Mouse (Mus musculus): ENCODE results near the gene Comtd1. TPM values are rescaled to one million over a fixed set of nuclear protein-coding genes. Genes with fewer than 3 reads are reported as not detected.
A peak's percentile ranks its signal among the peaks of the same experiment; 100 is the strongest.

Comtd1 gene
- total RNA-seq, 2 experiments from 2014 or later = 47.1 to 51.2 TPM

DNA sequence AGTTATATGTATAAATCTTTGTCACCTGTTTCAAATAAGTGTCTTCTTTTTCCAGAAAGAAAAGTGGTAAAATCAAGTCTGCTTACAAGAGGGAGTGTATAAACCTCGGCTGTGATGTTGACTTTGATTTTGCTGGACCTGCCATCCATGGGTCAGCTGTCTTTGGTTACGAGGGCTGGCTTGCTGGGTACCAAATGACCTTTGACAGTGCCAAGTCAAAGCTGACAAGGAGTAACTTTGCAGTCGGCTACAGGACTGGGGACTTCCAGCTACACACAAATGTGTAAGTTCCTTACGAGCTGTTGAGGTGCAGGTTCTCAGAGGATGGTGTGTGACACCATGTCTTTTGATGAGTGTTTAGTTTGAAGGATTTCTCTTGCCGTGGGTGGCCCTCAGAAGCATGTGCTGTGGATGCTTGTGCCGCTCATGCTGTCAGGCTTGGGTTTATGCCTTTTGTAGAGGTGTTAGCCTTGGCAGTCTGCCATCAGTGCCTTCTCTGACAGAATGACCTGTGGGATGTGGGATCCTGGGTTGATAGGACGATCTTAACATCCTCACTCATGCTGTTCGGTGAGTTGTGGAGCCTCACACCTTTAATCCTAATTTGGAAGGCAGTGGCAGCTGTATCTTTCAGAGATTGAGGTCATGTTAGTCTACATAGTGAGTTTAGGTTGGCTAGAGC is 10.3 kb downstream of the Comtd1 start:
- DNase-seq (ENCODE audit: low spot score in 2 of 2) = no peak

DNA sequence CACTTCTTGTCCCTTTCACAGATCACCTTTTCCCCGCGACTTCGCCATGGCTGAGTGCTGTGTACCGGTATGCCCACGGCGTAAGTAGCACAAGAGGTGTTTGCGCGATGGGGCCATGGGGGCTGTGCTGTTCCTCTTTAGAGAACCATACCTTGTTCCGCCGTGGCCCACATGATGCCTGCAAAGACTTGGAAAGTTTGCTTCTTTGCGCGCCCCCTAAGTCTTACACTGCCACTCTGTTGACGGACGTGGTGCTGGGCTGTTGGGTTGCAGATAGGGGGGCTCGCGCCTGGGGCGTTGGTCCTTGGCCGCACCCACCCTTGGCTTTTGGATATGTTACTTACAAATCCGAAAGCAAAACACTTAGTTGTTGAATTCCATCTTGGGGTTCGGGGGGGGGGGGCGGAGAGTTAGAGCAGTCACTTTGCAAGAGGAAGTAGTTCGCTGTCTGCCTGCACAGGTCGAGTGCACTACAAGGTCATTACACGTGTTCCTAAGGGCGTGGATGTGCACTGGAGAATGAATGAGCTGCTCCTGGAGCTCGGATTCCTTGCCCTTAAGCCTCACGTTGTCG is 16.9 kb downstream of the Comtd1 start:
- DNase-seq (ENCODE audit: low spot score in 2 of 2) = no peak

DNA sequence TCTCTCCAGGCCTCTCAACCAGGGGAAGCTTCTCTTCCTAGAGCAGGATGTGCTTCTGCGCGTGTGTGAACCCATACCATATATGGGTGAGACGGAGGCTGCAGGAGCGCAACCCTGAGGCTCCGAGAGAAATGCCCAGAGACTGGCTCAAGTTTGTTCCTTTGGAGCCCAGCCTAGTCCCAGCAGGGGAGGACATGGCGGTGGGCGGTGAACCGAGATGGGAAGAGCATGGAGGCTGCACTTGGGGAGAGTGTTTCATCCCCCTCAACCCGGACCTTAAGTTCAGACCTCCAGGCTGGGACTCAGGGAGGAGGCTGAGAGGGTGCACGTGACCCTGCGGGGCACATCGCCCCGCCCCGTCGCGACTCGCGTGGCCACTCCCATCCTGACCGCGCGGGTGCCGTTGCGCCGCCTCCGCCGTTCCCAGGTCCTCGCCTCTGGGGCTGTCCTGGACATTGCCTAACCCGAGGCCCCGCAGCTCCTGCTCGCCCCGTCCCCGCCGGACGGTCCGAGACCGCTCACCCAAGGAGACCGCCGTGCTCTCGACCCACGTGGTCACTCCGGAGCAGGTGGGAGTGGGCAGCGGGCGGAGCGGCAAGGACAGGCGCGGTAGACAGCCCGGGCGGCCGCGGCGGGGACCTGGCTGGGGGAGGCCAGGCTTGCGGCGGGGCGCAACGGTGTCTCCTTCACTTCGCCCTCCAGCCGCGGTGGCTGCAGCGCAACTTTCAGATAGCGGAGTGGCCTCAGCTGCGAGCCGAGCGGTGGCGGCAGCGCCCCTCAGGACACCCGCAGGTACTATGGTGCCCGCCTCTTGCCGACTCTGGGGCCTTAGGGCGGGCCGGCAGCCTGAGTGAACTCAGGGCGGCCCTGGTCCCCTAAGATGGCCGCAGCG is 17.7 kb downstream of the Comtd1 start:
- peak; percentile 90 to 97 for DNase-seq (ENCODE audit: low spot score in 2 of 2)

DNA sequence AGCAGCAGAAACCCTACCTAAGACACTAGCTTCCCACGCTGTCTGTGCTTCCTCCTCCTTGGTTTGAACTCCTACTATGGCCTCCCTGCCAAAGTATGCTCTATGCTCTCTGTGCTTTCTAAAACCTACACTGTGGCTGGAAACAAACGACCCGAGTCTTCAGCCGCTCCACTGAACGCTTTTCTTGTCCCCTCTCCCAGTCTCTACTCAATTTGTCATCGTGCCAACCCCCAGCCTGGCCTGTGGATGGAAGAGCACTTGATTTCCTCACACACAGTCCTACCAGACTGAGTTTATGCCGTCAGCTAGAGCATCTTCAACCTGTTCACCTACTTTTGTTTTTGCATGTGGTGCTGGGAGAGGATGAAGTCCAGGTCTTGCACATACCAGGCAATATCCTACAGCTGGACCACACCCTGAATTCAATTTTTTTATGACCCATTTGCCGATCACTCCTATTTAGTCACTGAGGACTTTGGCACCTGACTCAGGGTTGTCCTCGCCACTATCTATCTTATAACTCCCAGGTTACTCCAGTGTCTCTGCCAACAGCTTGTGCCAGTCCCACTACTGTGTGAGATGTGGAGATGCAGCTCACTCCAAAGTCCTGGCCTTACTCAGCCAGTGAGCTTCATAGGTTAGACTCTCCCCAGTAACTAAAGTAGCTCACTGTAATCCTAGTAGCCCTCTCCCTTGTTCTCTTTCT is 22.8 kb downstream of the Comtd1 start:
- DNase-seq (ENCODE audit: low spot score in 2 of 2) = no peak

DNA sequence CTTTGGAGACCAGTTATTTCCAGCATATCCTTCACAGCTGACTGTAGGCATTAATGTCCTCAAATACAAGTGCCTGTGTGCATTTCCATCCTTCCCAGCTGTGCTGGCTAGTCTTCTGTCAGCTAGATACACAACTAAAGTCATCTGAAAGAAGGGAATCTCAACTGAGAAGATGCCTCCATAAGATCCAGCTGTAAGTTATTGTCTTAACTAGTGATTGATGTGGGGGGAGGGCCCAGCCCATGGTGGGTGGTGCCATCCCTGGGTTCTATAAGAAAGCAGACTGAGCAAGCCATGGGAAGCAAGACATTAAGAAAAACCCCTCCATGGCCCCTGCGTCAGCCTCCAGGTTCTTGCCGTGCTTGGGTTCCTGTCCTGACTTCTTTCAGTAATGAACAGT is 23.8 kb downstream of the Comtd1 start, which contains the start of gene Vdac2:
Gene Vdac2 (plus strand): TSS at position 301 of the 400 bp plus-strand sequence.
- DNase-seq (ENCODE audit: low spot score in 2 of 2) = no peak

DNA sequence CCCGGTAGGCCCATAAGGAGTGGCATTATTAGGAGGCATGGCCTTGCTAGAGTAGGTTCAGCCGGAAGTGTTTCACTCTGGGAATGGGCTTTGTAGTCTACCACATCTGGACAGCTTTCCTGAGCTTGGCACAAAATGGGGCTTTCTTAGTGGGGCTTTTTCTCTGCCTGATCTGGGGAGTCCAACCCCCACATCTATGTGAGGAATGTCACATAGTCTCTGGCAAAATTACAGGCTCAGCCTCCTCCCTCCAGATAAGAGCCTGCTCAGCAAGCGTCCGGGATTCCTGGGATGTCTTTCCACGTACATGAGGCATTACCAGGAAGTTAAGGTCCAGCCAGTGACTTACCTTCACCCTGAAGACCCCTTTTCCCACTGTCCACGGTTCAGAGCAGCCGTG is 24.9 kb downstream of the Comtd1 start:
- DNase-seq (ENCODE audit: low spot score in 2 of 2) = no peak

DNA sequence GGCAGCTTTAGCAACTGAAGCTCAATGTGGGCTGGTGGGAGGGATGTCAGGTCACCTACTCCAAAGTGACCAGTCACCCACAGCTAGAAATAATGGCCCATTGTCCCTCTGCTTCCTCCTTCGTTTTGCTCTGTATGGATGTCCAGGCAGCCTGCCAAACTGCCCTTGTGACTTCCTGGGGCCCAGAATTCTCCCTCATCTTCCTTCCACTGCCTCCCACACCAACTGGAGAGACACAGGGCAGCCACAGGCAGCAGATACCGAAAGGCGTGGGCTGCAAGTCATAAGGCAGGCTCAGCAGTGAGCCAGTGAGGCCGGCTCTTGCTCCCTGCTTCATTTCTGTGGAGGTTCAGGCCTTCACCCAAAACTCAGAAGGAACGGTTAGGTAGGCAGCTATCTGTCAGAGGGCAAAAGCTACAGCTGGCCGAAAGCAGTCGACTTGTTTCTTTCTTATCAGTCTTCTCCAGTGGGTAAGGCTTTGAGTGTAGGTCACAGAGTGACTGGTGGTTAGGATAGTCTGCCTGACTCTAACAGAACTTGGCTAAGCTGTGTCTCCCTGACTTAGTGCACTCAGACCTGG is 25.9 kb downstream of the Comtd1 start:
- peak in 1 of 2 experiments; percentile 55 for DNase-seq (ENCODE audit: low spot score in 2 of 2)

DNA sequence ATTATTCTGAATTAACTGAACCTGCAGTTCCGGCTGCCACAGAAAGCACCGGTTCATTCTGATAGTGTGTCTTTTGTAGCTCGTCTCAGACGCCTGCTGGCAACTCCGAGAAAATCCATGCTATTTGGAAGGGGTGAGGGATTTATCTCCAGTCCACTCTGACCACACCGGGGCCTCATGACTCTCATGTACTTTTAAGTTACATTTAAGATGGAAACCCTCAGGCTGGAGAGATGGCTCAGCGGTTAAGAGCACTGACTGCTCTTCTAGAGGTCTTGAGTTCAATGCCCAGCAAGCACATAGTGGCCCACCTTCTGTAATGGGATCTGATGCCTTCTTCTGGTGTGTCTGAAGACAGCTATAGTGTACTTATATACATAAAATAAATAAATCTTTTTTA is 26.5 kb downstream of the Comtd1 start:
- no peak for DNase-seq (ENCODE audit: low spot score in 2 of 2)

DNA sequence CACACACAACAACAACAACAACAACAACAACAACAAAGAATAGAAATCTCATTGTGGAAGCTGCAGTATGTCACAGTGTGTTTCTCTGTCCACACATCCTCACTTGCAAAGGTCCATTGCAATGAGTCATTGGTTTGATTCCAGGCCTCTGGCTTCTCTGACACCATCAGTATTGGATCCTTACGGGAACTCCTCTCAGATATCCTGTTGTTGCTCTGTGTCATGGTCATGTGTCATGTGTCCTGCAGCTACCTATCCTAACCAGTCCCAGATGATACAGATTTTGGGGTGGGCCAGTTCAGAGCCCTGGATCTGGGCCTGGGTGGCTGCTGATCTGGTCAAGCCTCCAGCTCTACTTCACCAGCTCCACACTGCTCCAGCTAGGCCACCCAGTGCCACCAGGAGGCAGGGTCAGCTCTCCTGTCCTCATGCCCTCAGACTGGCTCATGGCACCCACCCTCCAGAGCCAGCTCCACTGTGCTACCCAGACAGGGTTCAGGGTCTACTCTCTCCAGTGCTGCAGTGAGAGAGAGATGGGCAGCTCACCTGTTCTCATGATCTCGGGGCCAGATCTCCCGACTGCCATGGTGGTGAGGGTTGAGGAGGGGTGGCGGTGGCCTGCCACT is 27.8 kb downstream of the Comtd1 start:
- no peak for DNase-seq (ENCODE audit: low spot score in 2 of 2)

DNA sequence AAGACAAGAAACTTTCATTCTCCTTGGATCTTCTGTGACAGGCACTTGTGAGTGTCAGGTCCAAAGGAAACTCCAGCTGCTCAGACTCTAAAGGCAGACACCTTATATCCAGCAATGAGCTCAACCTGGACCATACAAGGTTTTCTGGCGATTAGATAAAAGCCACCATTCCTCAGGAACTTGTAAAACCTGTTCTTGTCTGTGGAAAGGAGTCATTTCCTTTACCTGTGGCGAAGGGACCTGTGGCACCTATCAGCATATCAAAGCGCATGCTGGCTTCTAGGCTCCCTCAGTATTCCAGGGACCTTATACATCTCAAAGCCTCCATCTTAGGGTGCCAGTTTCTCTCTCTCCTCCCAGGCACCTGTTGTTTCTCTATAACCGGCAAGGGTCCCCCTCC is 31.3 kb downstream of the Comtd1 start:
- DNase-seq (ENCODE audit: low spot score in 2 of 2) = no peak

DNA sequence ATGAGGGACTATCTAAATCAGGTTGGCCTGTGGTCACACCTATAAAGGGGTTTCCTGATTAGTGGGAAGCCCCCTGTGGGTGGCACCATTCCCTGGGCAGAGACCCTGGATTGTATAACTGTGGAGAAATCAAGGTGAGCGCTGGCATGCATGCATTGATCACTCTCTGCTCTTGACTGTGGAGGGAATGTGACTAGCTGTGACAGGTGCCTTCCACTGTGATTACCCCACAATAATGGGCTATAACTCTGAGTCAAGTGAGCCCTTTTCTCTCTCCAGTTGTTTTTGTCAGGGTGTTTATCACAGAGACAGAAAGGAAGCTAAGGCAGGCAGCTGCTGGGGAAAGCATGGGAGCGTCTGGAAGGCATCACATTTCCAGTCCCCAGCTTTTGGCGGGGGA is 32.5 kb downstream of the Comtd1 start:
- DNase-seq (ENCODE audit: low spot score in 2 of 2) = no peak

DNA sequence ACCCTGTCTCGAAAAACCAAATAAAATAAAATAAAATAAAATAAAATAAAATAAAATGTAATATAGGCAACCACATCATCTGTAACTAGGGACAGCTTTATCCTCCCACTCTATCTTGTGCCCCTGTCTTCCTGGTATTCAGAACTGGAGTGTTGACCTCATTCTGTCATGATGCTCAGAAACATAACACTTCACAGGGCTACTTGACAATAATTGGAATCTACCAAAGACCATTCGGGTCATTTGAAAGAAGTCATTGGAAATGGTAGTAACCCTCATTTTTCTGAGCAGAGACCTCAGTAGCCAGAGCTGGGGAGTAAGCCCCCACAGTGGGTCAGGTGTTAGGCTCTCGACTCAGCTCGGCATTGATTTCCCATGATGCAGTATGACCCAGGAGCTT is 34.2 kb downstream of the Comtd1 start:
- DNase-seq (ENCODE audit: low spot score in 2 of 2) = no peak

DNA sequence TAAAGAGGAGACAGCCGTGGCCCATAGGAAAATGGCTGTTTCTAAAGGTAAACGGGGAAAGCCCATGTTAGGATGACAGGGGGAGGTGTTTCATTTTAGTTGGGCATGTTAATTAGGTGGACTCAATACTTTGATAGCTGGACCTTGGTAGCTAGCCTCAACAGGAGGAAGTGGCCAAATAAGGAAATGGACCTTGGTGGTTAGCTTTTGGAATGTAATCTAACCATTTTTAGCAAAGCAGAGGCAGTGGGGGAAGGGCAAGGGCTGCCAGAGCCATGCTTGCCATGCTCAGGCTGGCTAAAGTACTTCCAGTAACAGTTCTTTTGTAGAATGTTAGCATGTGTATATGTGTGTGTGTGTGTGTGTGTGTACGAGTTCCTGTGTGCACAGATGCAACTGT is 34.9 kb downstream of the Comtd1 start:
- DNase-seq (ENCODE audit: low spot score in 2 of 2) = no peak

DNA sequence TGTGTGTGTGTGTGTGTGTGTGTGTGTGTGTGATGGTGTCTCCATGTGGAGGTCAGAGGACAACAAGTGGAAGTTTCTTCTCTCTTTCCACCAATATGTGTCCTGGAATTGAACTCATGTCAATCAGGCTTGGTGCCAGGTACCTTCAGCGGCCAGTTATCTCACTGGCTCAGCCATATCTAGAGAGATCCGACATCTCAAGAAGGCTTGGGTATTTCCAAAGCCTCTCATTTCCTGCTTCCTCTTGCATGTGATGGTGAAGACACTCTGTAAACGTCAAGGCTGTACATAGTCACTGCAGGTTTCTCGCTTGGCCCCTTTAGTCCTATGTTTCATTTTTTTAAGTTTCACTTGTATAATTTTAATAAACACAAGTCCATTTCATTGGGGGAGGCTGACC is 35.6 kb downstream of the Comtd1 start:
- no peak for DNase-seq (ENCODE audit: low spot score in 2 of 2)

DNA sequence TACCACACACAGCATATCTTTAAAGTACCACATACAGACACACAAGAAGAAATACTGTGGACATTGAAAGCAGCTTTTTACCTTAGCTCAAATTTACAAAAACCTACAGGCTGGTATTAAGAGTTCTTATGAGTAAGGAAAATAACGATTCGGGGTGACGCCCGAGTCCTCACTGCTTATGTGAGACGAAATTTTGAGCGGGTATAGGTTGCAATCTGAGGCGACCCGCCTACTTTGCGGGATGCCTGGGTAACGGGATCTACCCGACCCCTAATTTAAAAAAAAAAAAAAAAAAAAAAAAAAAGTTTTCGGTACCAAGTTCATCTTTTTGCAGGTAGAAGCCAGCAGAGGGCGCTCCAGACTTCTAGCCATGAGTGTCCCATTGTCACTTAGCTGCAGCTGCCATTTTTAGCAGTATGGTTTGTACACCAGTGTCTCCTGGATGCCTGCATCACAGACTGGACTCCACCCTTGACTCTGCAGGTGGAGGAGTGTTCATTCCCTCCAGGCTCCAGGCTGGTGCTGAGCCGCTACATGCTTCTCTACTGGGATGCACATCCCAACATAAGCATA is 36.1 kb downstream of the Comtd1 start:
- peak in 1 of 2 experiments; percentile 55 for DNase-seq (ENCODE audit: low spot score in 2 of 2)

DNA sequence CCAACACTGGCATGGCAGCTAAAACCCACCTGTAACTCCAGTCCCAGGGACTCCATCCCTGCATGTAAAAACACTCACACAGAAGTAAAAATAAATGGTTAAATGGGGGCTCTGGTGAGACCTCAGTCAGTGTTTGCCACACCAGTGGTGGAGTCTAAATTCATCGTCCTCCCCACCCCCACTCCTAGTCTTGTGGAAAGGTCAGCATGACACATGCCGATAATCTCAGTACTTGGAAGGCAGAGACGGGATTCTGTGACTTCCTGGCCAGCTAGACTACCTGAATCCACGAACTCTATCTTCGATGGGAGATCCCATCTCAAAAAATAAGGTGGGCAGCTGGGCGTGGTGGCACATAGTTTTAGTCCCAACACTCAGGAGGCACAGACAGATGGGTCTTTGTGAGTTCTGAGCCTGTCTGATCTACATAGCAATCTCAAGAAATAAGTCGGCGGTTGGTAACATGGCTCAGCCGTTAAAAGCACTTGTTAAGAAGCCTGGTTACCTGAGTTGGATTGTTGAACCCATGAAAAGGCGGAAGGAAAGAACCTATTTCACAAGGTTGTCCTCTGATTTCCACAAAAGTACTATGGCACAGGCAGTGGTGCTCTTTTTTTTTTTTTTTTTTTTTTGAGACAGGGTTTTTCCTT is 36.9 kb downstream of the Comtd1 start:
- DNase-seq (ENCODE audit: low spot score in 2 of 2) = no peak

DNA sequence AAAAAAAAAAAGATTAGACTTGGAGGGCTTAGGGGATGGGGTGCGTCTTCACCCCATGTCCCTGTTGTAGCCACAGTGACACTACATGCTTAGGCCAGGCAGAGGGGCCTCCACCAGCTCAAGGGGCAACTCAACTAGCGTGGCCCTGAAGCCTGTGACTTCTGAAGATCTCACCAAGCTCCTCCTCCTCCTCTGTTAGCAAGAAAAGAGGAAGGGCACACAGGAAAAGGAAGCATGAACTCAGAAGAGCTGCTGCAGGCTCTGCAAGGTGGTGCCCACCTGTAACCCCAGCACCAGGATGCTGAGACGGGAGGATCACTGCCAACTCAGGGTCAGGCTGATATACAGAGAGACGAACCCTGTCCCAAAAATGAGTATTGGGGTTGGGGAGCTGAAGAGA is 37.5 kb downstream of the Comtd1 start:
- no peak for DNase-seq (ENCODE audit: low spot score in 2 of 2)

DNA sequence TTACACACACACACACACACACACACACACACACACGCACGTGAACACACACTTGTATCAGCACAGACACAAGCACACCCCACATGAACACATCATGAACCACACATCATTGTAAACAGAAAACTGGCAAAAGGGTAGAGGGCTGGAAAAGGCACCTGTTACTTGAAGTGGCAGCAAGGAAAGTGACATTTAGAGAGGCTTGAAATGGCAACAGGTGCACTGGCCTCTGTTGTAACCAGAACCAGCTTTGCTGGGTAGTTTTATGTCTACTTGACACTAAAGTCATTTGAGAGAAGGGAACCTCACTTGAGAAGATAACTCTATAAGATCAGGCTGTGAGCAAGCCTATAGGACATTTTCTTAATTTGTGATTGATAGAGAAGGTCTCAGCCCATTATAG is 39.4 kb downstream of the Comtd1 start:
- no peak for DNase-seq (ENCODE audit: low spot score in 2 of 2)

DNA sequence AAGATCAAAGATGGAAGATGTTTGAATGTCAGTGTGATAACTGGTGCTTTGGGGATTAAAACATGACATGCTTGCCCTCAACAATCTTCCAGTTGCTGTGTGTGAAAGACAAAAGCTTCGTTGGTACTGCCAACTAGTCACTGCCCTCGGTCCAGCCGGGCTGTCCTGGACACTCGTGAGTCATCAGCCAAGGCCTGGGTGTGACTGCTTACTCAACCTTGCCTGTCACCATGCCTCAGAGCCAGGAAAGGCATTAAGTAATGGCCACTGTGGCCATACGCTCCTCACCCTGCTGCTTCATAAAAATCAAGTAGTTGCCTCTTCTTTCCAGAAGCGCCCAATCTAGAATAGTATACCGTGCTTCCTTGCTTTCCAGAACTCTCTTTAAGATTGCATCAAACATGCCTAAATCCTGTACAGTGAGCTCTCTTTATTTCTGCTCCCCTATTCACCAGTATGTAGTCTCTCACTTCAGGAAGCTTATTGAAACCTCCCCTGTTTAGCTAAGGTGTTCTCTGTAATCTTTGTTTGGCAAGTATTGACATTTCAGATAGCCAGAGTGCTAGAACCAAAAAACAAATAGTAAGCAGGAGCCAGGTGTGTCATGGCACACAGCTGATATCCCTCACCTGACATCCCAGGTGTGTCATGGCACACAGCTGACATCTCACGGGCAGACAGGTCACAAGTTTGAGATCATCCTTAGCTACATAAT is 40.4 kb downstream of the Comtd1 start:
- DNase-seq (ENCODE audit: low spot score in 2 of 2) = no peak
